Mouse (Mus musculus): Measurements from ENCODE around the gene Glod5. TPM values are rescaled to one million over a fixed set of nuclear protein-coding genes. Genes with fewer than 3 reads are reported as not detected.

Gene Glod5
- polyA plus RNA-seq, 1 experiment from 2014 or later = not detected

- no peak overlapping the region for H3K9ac ChIP-seq (ENCODE audit: low read length)
- no peak overlapping the region for H3K4me2 ChIP-seq (ENCODE audit: low read depth, low read length, severe bottlenecking)
- no peak for DNase-seq (ENCODE audit: low spot score)
- H3K4me3 ChIP-seq (ENCODE audit: low read depth, low read length) = no peak overlapping the region
- 69% methylated on average over 8 of the region's 8 CpGs for WGBS
- H3K27me3 ChIP-seq (ENCODE audit: control insufficient read depth, insufficient read depth, low read length) = no peaks in the 10 kb centered on the region
- H3K9me3 ChIP-seq (ENCODE audit: control insufficient read depth, low read length) = no peaks in the 10 kb centered on the region
- H3K4me1 ChIP-seq (replicated peaks; ENCODE audit: control insufficient read depth, insufficient read depth, low read length) = no peaks in the 10 kb centered on the region
- H3K27ac ChIP-seq (ENCODE audit: low read depth, low read length) = no peak overlapping the region
- no peak for ATAC-seq (replicated peaks; ENCODE audit: low FRiP score)
- no peaks in the 10 kb centered on the region for H3K36me3 ChIP-seq (ENCODE audit: control insufficient read depth, insufficient read depth, low read length)
Observed at GRCm38 (mm10) chrX:7992379-7993067, 25.8 kb downstream of the Glod5 start.

DNA sequence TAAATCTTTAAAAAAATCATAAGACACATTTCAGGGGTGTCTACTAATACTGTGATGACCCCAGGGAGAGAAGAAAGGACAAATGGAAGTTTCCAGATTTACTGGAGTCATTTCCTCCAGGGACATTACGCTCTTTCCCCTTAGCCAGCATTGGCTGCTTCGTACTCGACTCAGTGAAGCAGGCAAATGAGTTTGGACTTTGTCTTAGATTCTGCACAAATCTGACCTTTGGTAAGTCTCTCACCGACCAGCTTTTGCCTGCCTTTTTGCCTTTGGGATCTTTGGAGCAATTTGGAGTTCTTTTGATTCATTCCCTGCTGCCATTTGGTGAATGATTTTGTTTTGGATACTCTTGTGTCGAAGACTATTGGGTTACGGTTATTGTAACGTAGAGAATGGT lies 36.9 kb downstream of the Glod5 start:
- Histone ChIP-seq H3K27me3 (ENCODE audit: control insufficient read depth, insufficient read depth, low read length) (no peaks in the 10 kb centered on the region), H3K9me3 (ENCODE audit: control insufficient read depth, low read length) (no peaks in the 10 kb centered on the region)

DNA sequence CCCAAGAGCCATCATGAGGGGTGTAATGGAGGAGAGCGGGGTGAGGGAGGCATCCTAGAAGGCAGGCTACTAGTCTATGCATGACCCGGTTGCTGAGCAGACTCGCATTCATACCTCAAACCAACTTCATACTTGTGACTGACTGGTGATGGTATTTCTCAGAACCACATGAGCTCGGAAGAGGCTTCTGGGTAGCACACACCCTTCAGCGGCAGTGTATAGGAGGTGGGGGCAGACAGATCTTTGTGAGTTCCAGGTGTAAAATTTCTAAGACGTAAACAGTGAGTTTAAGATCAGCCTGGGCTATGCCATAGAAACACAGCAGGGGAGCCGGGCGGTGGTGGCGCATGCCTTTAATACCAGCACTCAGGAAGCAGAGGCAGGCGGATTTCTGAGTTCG lies 40.4 kb downstream of the Glod5 start, which contains the start of gene Gata1:
Gata1 (minus strand) TSS at position 180 of the 400 bp plus-strand sequence.
- Histone ChIP-seq H3K9ac (ENCODE audit: low read length) (no peak within 1 kb of the TSS), H3K27ac (ENCODE audit: low read depth, low read length) (no peak within 1 kb of the TSS), H3K36me3 (ENCODE audit: control insufficient read depth, insufficient read depth, low read length) (no peaks in the 10 kb centered on the region), H3K27me3 (ENCODE audit: control insufficient read depth, insufficient read depth, low read length) (no peaks in the 10 kb centered on the region), H3K4me2 (ENCODE audit: low read depth, low read length, severe bottlenecking) (no peak within 1 kb of the TSS), H3K4me1 (replicated peaks; ENCODE audit: control insufficient read depth, insufficient read depth, low read length) (no peaks in the 10 kb centered on the region), H3K9me3 (ENCODE audit: control insufficient read depth, low read length) (no peaks in the 10 kb centered on the region), H3K4me3 (ENCODE audit: low read depth, low read length) (no peak within 1 kb of the TSS)
- 90% methylated on average over 11 of the region's 11 CpGs for WGBS
- DNase-seq (ENCODE audit: low spot score) (no peak), ATAC-seq (replicated peaks; ENCODE audit: low FRiP score) (no peak)

More for the DNA sequence above, 36.9 kb downstream of the Glod5 start:
- Histone ChIP-seq H3K27ac (ENCODE audit: low read depth, low read length) (no peak overlapping the region), H3K36me3 (ENCODE audit: control insufficient read depth, insufficient read depth, low read length) (no peaks in the 10 kb centered on the region), H3K4me2 (ENCODE audit: low read depth, low read length, severe bottlenecking) (no peak overlapping the region), H3K4me3 (ENCODE audit: low read depth, low read length) (no peak overlapping the region), H3K9ac (ENCODE audit: low read length) (no peak overlapping the region), H3K4me1 (replicated peaks; ENCODE audit: control insufficient read depth, insufficient read depth, low read length) (no peaks in the 10 kb centered on the region)
- no peak for DNase-seq (ENCODE audit: low spot score)
- no peak for ATAC-seq (replicated peaks; ENCODE audit: low FRiP score)
- 91% methylated on average over 7 of the region's 7 CpGs for WGBS

GRCm38 (mm10) chrX:7971292-7971691 lies 47.0 kb downstream of the Glod5 start:
- DNase-seq (ENCODE audit: low spot score) = no peak
- Histone ChIP-seq H3K27ac (ENCODE audit: low read depth, low read length) (no peak overlapping the region), H3K9ac (ENCODE audit: low read length) (no peak overlapping the region), H3K4me1 (replicated peaks; ENCODE audit: control insufficient read depth, insufficient read depth, low read length) (no peaks in the 10 kb centered on the region), H3K27me3 (ENCODE audit: control insufficient read depth, insufficient read depth, low read length) (no peaks in the 10 kb centered on the region), H3K4me2 (ENCODE audit: low read depth, low read length, severe bottlenecking) (no peak overlapping the region), H3K9me3 (ENCODE audit: control insufficient read depth, low read length) (no peaks in the 10 kb centered on the region), H3K4me3 (ENCODE audit: low read depth, low read length) (no peak overlapping the region), H3K36me3 (ENCODE audit: control insufficient read depth, insufficient read depth, low read length) (no peaks in the 10 kb centered on the region)
- 60% methylated on average over 4 of the region's 4 CpGs for WGBS
- no peak for ATAC-seq (replicated peaks; ENCODE audit: low FRiP score)

DNA sequence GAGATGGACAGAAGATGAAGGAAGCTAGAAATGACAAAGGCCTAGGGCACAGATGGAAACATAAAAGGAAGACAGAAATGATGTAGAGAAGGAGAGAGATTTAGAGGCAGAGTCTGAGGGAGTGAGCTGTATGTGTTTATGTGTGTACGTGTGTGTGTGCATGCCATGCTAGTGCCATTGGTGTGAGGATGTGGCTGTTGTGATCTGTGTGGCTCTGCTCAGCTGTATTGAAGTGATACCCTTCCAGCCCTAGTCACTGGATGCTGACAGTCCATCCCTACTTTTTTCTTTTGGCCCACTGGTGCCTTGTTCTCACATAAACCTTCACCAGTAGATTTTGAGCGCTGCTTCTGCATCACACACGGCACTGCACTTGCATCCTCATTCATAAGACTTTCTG lies 49.4 kb downstream of the Glod5 start:
- H3K9me3 ChIP-seq (ENCODE audit: control insufficient read depth, low read length) = no peaks in the 10 kb centered on the region
- DNase-seq (ENCODE audit: low spot score) (no peak), ATAC-seq (replicated peaks; ENCODE audit: low FRiP score) (no peak)
- 89% methylated on average over 3 of the region's 3 CpGs for WGBS
- no peak overlapping the region for H3K4me2 ChIP-seq (ENCODE audit: low read depth, low read length, severe bottlenecking)
- H3K27me3 ChIP-seq (ENCODE audit: control insufficient read depth, insufficient read depth, low read length) = no peaks in the 10 kb centered on the region
- H3K27ac ChIP-seq (ENCODE audit: low read depth, low read length) = no peak overlapping the region
- no peaks in the 10 kb centered on the region for H3K36me3 ChIP-seq (ENCODE audit: control insufficient read depth, insufficient read depth, low read length)
- H3K9ac ChIP-seq (ENCODE audit: low read length) = no peak overlapping the region
- H3K4me1 ChIP-seq (replicated peaks; ENCODE audit: control insufficient read depth, insufficient read depth, low read length) = no peaks in the 10 kb centered on the region
- H3K4me3 ChIP-seq (ENCODE audit: low read depth, low read length) = no peak overlapping the region

GRCm38 (mm10) chrX:7968226-7968625 lies 50.1 kb downstream of the Glod5 start:
- H3K4me2 ChIP-seq (ENCODE audit: low read depth, low read length, severe bottlenecking) = no peak overlapping the region
- H3K9me3 ChIP-seq (ENCODE audit: control insufficient read depth, low read length) = no peaks in the 10 kb centered on the region
- 94% methylated on average over 8 of the region's 8 CpGs for WGBS
- no peak overlapping the region for H3K4me3 ChIP-seq (ENCODE audit: low read depth, low read length)
- no peaks in the 10 kb centered on the region for H3K36me3 ChIP-seq (ENCODE audit: control insufficient read depth, insufficient read depth, low read length)
- no peak overlapping the region for H3K27ac ChIP-seq (ENCODE audit: low read depth, low read length)
- no peak for DNase-seq (ENCODE audit: low spot score)
- ATAC-seq (replicated peaks; ENCODE audit: low FRiP score) = no peak
- no peaks in the 10 kb centered on the region for H3K4me1 ChIP-seq (replicated peaks; ENCODE audit: control insufficient read depth, insufficient read depth, low read length)
- no peak overlapping the region for H3K9ac ChIP-seq (ENCODE audit: low read length)
- no peaks in the 10 kb centered on the region for H3K27me3 ChIP-seq (ENCODE audit: control insufficient read depth, insufficient read depth, low read length)

GRCm38 (mm10) chrX:7967596-7968201 lies 50.6 kb downstream of the Glod5 start:
- Histone ChIP-seq H3K36me3 (ENCODE audit: control insufficient read depth, insufficient read depth, low read length) (no peaks in the 10 kb centered on the region), H3K27me3 (ENCODE audit: control insufficient read depth, insufficient read depth, low read length) (no peaks in the 10 kb centered on the region), H3K4me1 (replicated peaks; ENCODE audit: control insufficient read depth, insufficient read depth, low read length) (no peaks in the 10 kb centered on the region), H3K9me3 (ENCODE audit: control insufficient read depth, low read length) (no peaks in the 10 kb centered on the region), H3K27ac (ENCODE audit: low read depth, low read length) (no peak overlapping the region), H3K4me2 (ENCODE audit: low read depth, low read length, severe bottlenecking) (no peak overlapping the region), H3K4me3 (ENCODE audit: low read depth, low read length) (no peak overlapping the region), H3K9ac (ENCODE audit: low read length) (no peak overlapping the region)
- no peak for ATAC-seq (replicated peaks; ENCODE audit: low FRiP score)
- WGBS = 76% methylated on average over 8 of the region's 9 CpGs
- no peak for DNase-seq (ENCODE audit: low spot score)

DNA sequence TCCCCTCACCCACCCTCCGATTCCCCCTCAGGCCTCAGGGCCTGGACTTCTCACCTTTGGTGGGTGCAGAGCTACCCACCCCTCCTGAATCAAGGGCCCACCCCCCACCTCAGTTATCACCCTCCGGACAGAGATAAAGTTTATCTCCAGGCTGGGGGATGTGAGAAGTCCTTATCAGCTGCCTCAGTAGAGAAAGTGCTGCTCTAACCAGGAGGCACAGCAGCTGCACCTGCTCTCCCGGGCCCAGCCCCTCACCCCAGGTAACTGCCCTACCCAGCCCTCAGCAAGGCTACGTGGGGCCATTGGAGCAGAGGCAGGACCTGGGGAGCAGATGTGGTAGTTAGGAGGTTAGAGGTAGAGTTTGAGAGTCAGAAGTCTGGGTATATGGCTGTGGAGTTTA lies 52.1 kb downstream of the Glod5 start:
- Histone ChIP-seq H3K27ac (ENCODE audit: low read depth, low read length) (no peak overlapping the region), H3K36me3 (ENCODE audit: control insufficient read depth, insufficient read depth, low read length) (no peaks in the 10 kb centered on the region), H3K9me3 (ENCODE audit: control insufficient read depth, low read length) (no peaks in the 10 kb centered on the region), H3K9ac (ENCODE audit: low read length) (no peak overlapping the region), H3K4me2 (ENCODE audit: low read depth, low read length, severe bottlenecking) (no peak overlapping the region), H3K4me1 (replicated peaks; ENCODE audit: control insufficient read depth, insufficient read depth, low read length) (no peaks in the 10 kb centered on the region), H3K27me3 (ENCODE audit: control insufficient read depth, insufficient read depth, low read length) (no peaks in the 10 kb centered on the region), H3K4me3 (ENCODE audit: low read depth, low read length) (no peak overlapping the region)
- ATAC-seq (replicated peaks; ENCODE audit: low FRiP score) = no peak
- 77% methylated on average over 4 of the region's 4 CpGs for WGBS
- DNase-seq (ENCODE audit: low spot score) = no peak
